Mouse (Mus musculus) brain, embryonic 14.5 days (tissue): ENCODE results near the gene Limk2. TPM values are rescaled to one million over a fixed set of nuclear protein-coding genes. Genes with fewer than 3 reads are reported as not detected.

Source experiments
- DNase-seq: peaks from one replicate; pipeline ENCODE4 v3.0.0-alpha.2; 2011; ENCODE audit warnings: low read depth
- CTCF ChIP-seq: fragments of 200-500 bp; IDR thresholded peaks from 2 replicates; pipeline ENCODE4 v1.5.1; 2012; ENCODE audit warnings: inconsistent platforms, mild to moderate bottlenecking, moderate library complexity, borderline replicate concordance; ENCODE audit not compliant: insufficient read depth, insufficient read length; ENCODE audit errors: extremely low read depth
- POLR2A ChIP-seq: fragments of 200-500 bp; IDR thresholded peaks from 2 replicates; pipeline ENCODE4 v1.6.1; 2012; ENCODE audit warnings: mild to moderate bottlenecking, inconsistent platforms, borderline replicate concordance; ENCODE audit not compliant: poor library complexity, insufficient read depth, insufficient read length, severe bottlenecking; ENCODE audit errors: extremely low read depth
- polyA plus RNA-seq: library from polyadenylated mRNA; depleted of rRNA; stranded (reverse); fragments of >200 nt; gene quantifications from 2 replicates; pipeline ENCODE4 v1.2.3, GENCODE M21; 2012

Gene Limk2
- polyA plus RNA-seq, 1 experiment: 211 TPM

GRCm38 (mm10) chr11:3387482-3388196 lies 21.4 kb downstream of the Limk2 start:
- TF ChIP-seq POLR2A (no peak), CTCF (no peak)
- DNase-seq: no peak

DNA sequence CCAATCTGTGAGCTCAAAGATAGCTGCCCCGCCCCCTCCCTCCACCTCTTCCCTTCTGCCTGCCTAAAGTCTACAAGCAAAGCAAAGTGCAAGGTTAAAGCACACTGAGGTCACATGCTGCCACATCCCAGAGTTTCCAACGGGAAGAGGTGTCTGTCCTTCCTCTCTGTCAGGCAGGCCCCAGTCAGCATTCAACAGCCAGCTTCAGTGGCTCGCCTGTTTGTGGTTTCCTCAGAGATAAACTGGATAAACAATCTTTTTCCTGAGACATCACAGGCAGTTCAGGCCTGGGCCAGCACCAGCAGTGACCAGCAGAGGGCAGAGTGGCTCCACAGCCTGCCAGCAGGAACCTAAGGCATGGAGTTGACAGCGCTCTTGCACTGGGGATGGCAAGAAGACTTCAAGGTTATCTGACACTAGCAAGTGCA lies 22.0 kb downstream of the Limk2 start:
- DNase-seq: peak; percentile 86
- TF ChIP-seq CTCF (peak; percentile 99), POLR2A (no peak)

- DNase-seq: peak; percentile 46
- TF ChIP-seq CTCF: peak; percentile 14; the same call in 1 of the 2 replicates
- TF ChIP-seq POLR2A: no peak
These were observed 26.1 kb downstream of the Limk2 start for GRCm38 (mm10) chr11:3382602-3383594.

DNA sequence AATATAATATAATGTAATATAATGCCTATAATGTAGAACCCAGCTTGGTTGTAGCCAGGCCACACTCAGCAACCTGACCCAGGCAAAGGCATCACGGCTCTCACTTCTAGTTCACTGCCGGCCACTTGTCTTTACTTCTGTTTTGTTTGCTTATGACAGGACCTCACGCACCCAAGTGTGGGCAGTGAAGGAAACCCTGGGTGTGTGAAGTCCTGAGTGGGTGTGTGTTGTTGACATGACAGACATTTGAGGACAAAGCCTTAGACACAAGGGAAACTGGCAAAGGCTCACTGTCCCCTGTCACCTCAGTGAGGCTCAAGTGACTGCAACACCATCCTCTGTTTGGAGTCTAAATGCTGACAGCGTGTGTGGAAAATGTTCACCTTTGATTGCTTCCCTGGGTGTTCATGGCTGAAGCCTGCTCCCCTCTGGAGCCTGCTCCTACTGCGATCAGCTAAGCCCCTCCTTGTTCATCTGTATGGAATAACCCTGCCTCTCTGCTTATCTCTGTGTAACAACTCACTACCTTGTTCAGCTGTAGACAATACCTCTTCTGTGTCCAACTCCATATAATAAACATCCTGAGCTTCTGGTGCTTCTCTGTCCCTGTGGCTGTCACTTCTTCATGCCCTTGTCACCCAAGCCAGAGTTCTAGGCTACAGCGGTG lies 27.7 kb downstream of the Limk2 start:
- TF ChIP-seq CTCF (no peak), POLR2A (no peak)
- no peak for DNase-seq

GRCm38 (mm10) chr11:3379427-3379826 lies 29.6 kb downstream of the Limk2 start:
- DNase-seq: no peak
- TF ChIP-seq CTCF (no peak), POLR2A (no peak)

DNA sequence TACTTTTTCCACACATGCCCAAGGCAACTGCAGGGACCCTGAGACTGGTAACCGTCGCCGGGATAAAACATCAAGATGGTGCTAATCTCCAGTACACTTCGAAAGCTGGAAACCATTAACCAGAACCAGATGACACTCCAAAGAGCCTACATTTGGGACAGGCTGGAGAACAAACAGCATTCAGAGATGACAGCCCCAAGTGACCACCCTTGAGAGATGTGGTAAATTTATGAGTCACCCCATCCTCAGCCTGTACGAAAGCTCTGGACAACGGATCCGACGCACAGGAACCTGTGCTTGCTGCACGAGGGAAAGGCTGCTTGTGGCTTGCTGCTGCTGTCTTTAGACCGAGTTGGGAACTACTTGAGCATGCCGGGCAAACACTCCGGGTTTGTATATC lies 34.2 kb downstream of the Limk2 start:
- no peak for DNase-seq
- TF ChIP-seq CTCF (no peak), POLR2A (no peak)

DNA sequence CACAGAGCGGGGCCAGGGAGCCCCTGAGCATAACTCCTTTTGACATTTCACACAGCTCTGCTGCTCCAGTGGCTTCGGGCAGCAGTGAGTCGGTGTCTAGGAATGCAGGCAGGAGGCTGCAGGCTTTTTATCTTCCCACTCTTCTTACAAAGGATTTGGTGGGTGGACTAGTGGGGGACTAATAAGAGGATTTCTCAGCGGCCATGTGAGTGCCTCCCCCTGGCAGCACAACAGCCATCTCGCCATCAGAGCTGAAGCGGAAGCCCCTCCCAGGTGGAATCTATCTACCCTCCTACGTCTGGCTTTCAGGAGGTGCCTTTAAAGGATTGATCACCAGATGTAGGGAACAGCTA lies 34.7 kb downstream of the Limk2 start:
- TF ChIP-seq CTCF: no peak
- TF ChIP-seq POLR2A: no peak
- no peak for DNase-seq

DNA sequence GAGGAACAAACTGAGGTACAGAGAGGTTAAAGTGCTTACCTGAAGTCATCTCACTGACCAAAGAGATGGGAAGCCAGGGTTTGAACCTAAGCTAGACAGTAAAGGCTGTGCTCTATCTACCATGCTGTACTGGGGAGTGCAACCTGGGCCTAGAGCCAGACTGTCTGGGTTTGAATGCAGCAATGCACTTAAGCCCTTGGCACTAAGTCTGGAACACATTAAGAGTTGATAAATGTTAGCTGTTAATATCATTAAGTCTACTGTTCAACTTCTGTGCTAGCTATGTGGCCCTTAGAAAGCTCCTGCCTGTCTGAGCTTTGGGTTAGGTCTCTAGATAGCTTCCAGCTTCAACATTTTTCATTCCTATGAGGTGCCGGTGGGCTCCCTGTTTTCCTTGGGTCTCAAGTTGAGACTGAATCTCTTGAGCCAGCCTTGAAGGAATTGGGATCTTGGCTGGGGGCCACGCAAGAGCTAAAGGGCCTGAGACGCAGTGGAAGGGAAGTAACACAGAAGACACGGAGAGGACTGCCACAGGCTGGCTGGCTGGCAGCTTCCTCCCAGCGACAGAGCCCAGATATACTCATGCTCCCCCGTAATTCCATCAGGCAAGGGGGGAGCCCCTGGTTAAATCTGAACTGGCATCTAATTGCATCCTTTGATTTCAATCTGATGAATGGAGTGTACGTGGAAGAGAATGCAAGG lies 35.2 kb downstream of the Limk2 start:
- TF ChIP-seq CTCF: no peak
- TF ChIP-seq POLR2A: no peak

GRCm38 (mm10) chr11:3371599-3372295 lies 37.2 kb downstream of the Limk2 start:
- DNase-seq: no peak
- TF ChIP-seq POLR2A (no peak), CTCF (no peak)

More for the DNA sequence above, 35.2 kb downstream of the Limk2 start:
- DNase-seq: peak; percentile 80
